Mouse (Mus musculus) intestine, embryonic 15.5 days (tissue): ENCODE data around the gene Cflar. TPM values are rescaled to one million over a fixed set of nuclear protein-coding genes. Genes with fewer than 3 reads are reported as not detected.
"Not testable (repeated sequence)": the region's sequence is repeated elsewhere in the genome, so short reads cannot be mapped to it uniquely, and the experiment has no call there.

Experiments
- ATAC-seq: fragments of 200-750 bp; cut with Nextera tagmentation; 2 replicates; pipeline ENCODE4 v1.8.0; 2017; ENCODE audit warnings: moderate TSS enrichment, moderate library complexity
- H3K27ac ChIP-seq: fragments of 300-500 bp; sonication (generic); 2 replicates; pipeline ENCODE4 v1.5.1; 2015; ENCODE audit warnings: mild to moderate bottlenecking, inconsistent platforms
- H3K27me3 ChIP-seq: fragments of 300-500 bp; sonication (generic); replicated peaks from 2 replicates; pipeline ENCODE4 v1.6.1; 2015; ENCODE audit warnings: inconsistent platforms
- H3K36me3 ChIP-seq: fragments of 300-500 bp; sonication (generic); 2 replicates; pipeline ENCODE4 v1.6.1; 2015; ENCODE audit warnings: inconsistent platforms
- H3K4me1 ChIP-seq: fragments of 300-500 bp; sonication (generic); replicated peaks from 2 replicates; pipeline ENCODE4 v1.6.1; 2015; ENCODE audit warnings: inconsistent platforms
- H3K4me2 ChIP-seq: fragments of 300-500 bp; sonication (generic); replicated peaks from 2 replicates; pipeline ENCODE4 v1.6.1; 2015; ENCODE audit warnings: mild to moderate bottlenecking, inconsistent platforms
- H3K4me3 ChIP-seq: fragments of 300-500 bp; sonication (generic); replicated peaks from 2 replicates; pipeline ENCODE4 v1.5.1; 2015; ENCODE audit warnings: inconsistent platforms
- H3K9ac ChIP-seq: fragments of 300-500 bp; sonication (generic); 2 replicates; pipeline ENCODE4 v1.6.1; 2015; ENCODE audit warnings: inconsistent platforms
- H3K9me3 ChIP-seq: fragments of 300-500 bp; sonication (generic); 2 replicates; pipeline ENCODE4 v1.6.1; 2016; ENCODE audit warnings: inconsistent platforms
- WGBS: fragments of 180-500 bp; shearing (Covaris S2); methylation state at CpG from one replicate; pipeline ENCODE4 v1.1.7; 2015; 5-methylcytosine and 5-hydroxymethylcytosine counted together
- polyA plus RNA-seq: library from polyadenylated mRNA; unstranded; fragments of >200 nt; fragmentation: Nextera tagmentation; extraction: Ambion mirVana; gene quantifications from 2 replicates; pipeline ENCODE4 v1.2.1, GENCODE M21; 2015

Cflar gene
- polyA plus RNA-seq, 1 experiment from 2014 or later = 29.2 TPM

GRCm38 (mm10) chr1:58798911-58799310, 87.6 kb downstream of the Cflar start:
- Histone ChIP-seq H3K36me3 (0 out of 2 replicates have a peak, but pooled peaks cover 4% of the 10 kb centered on the region), H3K4me1 (no peaks in the 10 kb centered on the region), H3K9ac (no peak overlapping the region), H3K4me3 (no peak overlapping the region), H3K27me3 (no peaks in the 10 kb centered on the region), H3K27ac (no peak overlapping the region), H3K9me3 (no peaks in the 10 kb centered on the region), H3K4me2 (no peak overlapping the region)
- WGBS = 93% methylated on average over 4 of the region's 4 CpGs
- no peak for ATAC-seq

GRCm38 (mm10) chr1:58800644-58801043, 89.3 kb downstream of the Cflar start:
- H3K27me3 ChIP-seq = not testable (repeated sequence)
- WGBS = 85% methylated on average over 7 of the region's 7 CpGs

GRCm38 (mm10) chr1:58801558-58802285, 90.4 kb downstream of the Cflar start:
- no peak overlapping the region for H3K4me3 ChIP-seq
- H3K4me2 ChIP-seq = no peak overlapping the region
- WGBS = 86% methylated on average over 8 of the region's 8 CpGs
- peak; percentile 34; the same call in 1 of the 2 replicates for ATAC-seq
- H3K4me1 ChIP-seq = no peaks in the 10 kb centered on the region
- no peaks in the 10 kb centered on the region for H3K9me3 ChIP-seq
- H3K27ac ChIP-seq = no peak overlapping the region
- H3K27me3 ChIP-seq = no peaks in the 10 kb centered on the region
- H3K9ac ChIP-seq = no peak overlapping the region
- 0 out of 2 replicates have a peak, but pooled peaks cover 4% of the 10 kb centered on the region for H3K36me3 ChIP-seq

More at GRCm38 (mm10) chr1:58800644-58801043, 89.3 kb downstream of the Cflar start:
- H3K9me3 ChIP-seq, H3K9ac ChIP-seq, H3K4me3 ChIP-seq, H3K4me2 ChIP-seq, H3K4me1 ChIP-seq, H3K27ac ChIP-seq, ATAC-seq, H3K36me3 ChIP-seq: not testable (repeated sequence)

- Histone ChIP-seq H3K27me3 (no peaks in the 10 kb centered on the region), H3K9me3 (no peaks in the 10 kb centered on the region), H3K27ac (no peak overlapping the region), H3K36me3 (0 out of 2 replicates have a peak, but pooled peaks cover 4% of the 10 kb centered on the region), H3K9ac (no peak overlapping the region), H3K4me1 (no peaks in the 10 kb centered on the region), H3K4me3 (no peak overlapping the region), H3K4me2 (no peak overlapping the region)
- 77% methylated on average over 18 of the region's 18 CpGs for WGBS
- peak; percentile 65 for ATAC-seq
Measured at GRCm38 (mm10) chr1:58802322-58803273, 91.3 kb downstream of the Cflar start.

- WGBS = 87% methylated on average over 6 of the region's 6 CpGs
- no peak for ATAC-seq
- Histone ChIP-seq H3K27ac (0 out of 2 replicates have a peak overlapping the region, but pooled peaks have one; percentile 22), H3K4me2 (no peak overlapping the region), H3K36me3 (0 out of 2 replicates have a peak, but pooled peaks cover 4% of the 10 kb centered on the region), H3K9ac (no peak overlapping the region), H3K27me3 (no peaks in the 10 kb centered on the region), H3K4me3 (no peak overlapping the region), H3K4me1 (no peaks in the 10 kb centered on the region), H3K9me3 (no peaks in the 10 kb centered on the region)
Measured at GRCm38 (mm10) chr1:58803531-58803930, 92.2 kb downstream of the Cflar start.

- WGBS = 80% methylated on average over 3 of the region's 3 CpGs
- H3K4me1 ChIP-seq = no peaks in the 10 kb centered on the region
- no peak overlapping the region for H3K27ac ChIP-seq
- H3K4me2 ChIP-seq = no peak overlapping the region
- no peaks in the 10 kb centered on the region for H3K9me3 ChIP-seq
- H3K36me3 ChIP-seq = no peaks in the 10 kb centered on the region
- H3K4me3 ChIP-seq = no peak overlapping the region
- ATAC-seq = no peak
- H3K9ac ChIP-seq = no peak overlapping the region
- H3K27me3 ChIP-seq = no peaks in the 10 kb centered on the region
Measured at GRCm38 (mm10) chr1:58806651-58807050, 95.3 kb downstream of the Cflar start.

Other genes starting within 250 kb of the Cflar start
- 20.1 and 22.0 TPM in 2 replicates for gene Orc2, start 206.4 kb upstream of the Cflar start, polyA plus RNA-seq
- gene Fam126b, start 125.2 kb upstream of the Cflar start, polyA plus RNA-seq = 7.8 and 8.2 TPM in 2 replicates
- gene Ndufb3, start 125.1 kb upstream of the Cflar start, polyA plus RNA-seq = 201 and 204 TPM in 2 replicates
- gene Als2cr12, start 15.5 kb upstream of the Cflar start, polyA plus RNA-seq = 1.5 and 1.6 TPM in 2 replicates
- 51.6 and 52.8 TPM in 2 replicates for gene Casp8, start 83.9 kb downstream of the Cflar start, polyA plus RNA-seq